Mouse (Mus musculus) hematopoietic stem cell, adult 5-6 weeks (primary cell): ENCODE data around the gene Cyp2a22. TPM values are rescaled to one million over a fixed set of nuclear protein-coding genes. Genes with fewer than 3 reads are reported as not detected.
"Not testable (repeated sequence)": the region's sequence is repeated elsewhere in the genome, so short reads cannot be mapped to it uniquely, and the experiment has no call there.

Experiments
- ATAC-seq, 2 experiments: fragments of 125-278 bp in 1 of 2; replicated peaks in 1 of 2; 2 replicates each; pipeline ENCODE4 v1.8.0; 2016 to 2017; ENCODE audit warnings: inconsistent platforms in 2 of 2, mild to moderate bottlenecking in 2 of 2, moderate number of reproducible peaks in 2 of 2, low read depth in 1 of 2, moderate TSS enrichment in 1 of 2; ENCODE audit not compliant: low FRiP score in 2 of 2, poor library complexity in 2 of 2, severe bottlenecking in 2 of 2, insufficient read depth in 1 of 2, low TSS enrichment in 1 of 2
- total RNA-seq: library from RNA; stranded (forward); fragments of 172-1452, 232-1000 nt; gene quantifications from 2 replicates; pipeline ENCODE4 v1.2.3, GENCODE M21; 2017

The Cyp2a22 gene
- total RNA-seq: not detected in 2 replicates

- no peak for ATAC-seq
Measured at GRCm38 (mm10) chr7:26939262-26939661, at the start of gene Cyp2a22. Gene Cyp2a22, minus strand, starts transcription at chr7:26939384.

GRCm38 (mm10) chr7:26983151-26983550, 44.0 kb upstream of the Cyp2a22 start:
- not testable (repeated sequence) for ATAC-seq

GRCm38 (mm10) chr7:26982551-26982950, 43.4 kb upstream of the Cyp2a22 start:
- ATAC-seq: no peak

GRCm38 (mm10) chr7:26981937-26982336, 42.8 kb upstream of the Cyp2a22 start:
- ATAC-seq: not testable (repeated sequence)

- not testable (repeated sequence) for ATAC-seq
Measured at GRCm38 (mm10) chr7:26981464-26981863, 42.3 kb upstream of the Cyp2a22 start.

GRCm38 (mm10) chr7:26962371-26962770, 23.2 kb upstream of the Cyp2a22 start:
- ATAC-seq: not testable (repeated sequence)

- ATAC-seq: not testable (repeated sequence)
Measured at GRCm38 (mm10) chr7:26953306-26953705, 14.1 kb upstream of the Cyp2a22 start.

- not testable (repeated sequence) for ATAC-seq
Measured at GRCm38 (mm10) chr7:26952671-26953070, 13.5 kb upstream of the Cyp2a22 start.

GRCm38 (mm10) chr7:26941320-26941925, 2.2 kb upstream of the Cyp2a22 start:
- not testable (repeated sequence) for ATAC-seq

GRCm38 (mm10) chr7:26917114-26917513, 22.1 kb downstream of the Cyp2a22 start:
- not testable (repeated sequence) for ATAC-seq

Other genes with a start within 250 kb of the Cyp2a22 start
- gene Cyp2b19, start 182.2 kb downstream of the Cyp2a22 start, total RNA-seq: not detected in 2 replicates
- gene Cyp2g1, start 130.5 kb downstream of the Cyp2a22 start, total RNA-seq: not detected in 2 replicates
- not detected in 2 replicates for gene Cyp2a5, start 104.1 kb downstream of the Cyp2a22 start, total RNA-seq
- not detected in 2 replicates for gene Cyp2a12, start 89.7 kb upstream of the Cyp2a22 start, total RNA-seq
- not detected in 2 replicates for gene Cyp2f2, start 180.5 kb upstream of the Cyp2a22 start, total RNA-seq
- gene Cyp2t4, start 214.3 kb upstream of the Cyp2a22 start, total RNA-seq: not detected in 2 replicates
- 21.0 and 24.1 TPM in 2 replicates for gene Egln2, start 227.4 kb upstream of the Cyp2a22 start, total RNA-seq
- 15.4 and 21.1 TPM in 2 replicates for gene Rab4b, start 239.5 kb upstream of the Cyp2a22 start, total RNA-seq
- gene Gm21983, start 241.7 kb upstream of the Cyp2a22 start, total RNA-seq: not detected in 2 replicates
- gene Mia, start 241.8 kb upstream of the Cyp2a22 start, total RNA-seq: not detected in 2 replicates